Mouse (Mus musculus): Measurements from ENCODE around the gene Olfr301.

The Olfr301 gene

GRCm38 (mm10) chr7:86403546-86403945 is at the start of gene Olfr301:
Gene Olfr301, plus strand, starts transcription at chr7:86403846.
- DNase-seq = no peak

- DNase-seq = no peak
These were observed 36.8 kb upstream of the Olfr301 start, which contains the start of gene Olfr305 for GRCm38 (mm10) chr7:86366828-86367227. Gene Olfr305, minus strand, starts transcription at chr7:86366928.

- DNase-seq = no peak
These were observed 17.9 kb upstream of the Olfr301 start for GRCm38 (mm10) chr7:86385769-86386168.

- DNase-seq = no peak
These were observed 17.1 kb upstream of the Olfr301 start, which contains the start of gene Olfr304 for GRCm38 (mm10) chr7:86386558-86386957. Gene Olfr304, minus strand, starts transcription at chr7:86386658.

GRCm38 (mm10) chr7:86397689-86398088 is 6.0 kb upstream of the Olfr301 start, which contains the start of gene Olfr303:
Gene Olfr303, minus strand, starts transcription at chr7:86397789.
- DNase-seq = no peak

- no peak for DNase-seq
These were observed 56.0 kb downstream of the Olfr301 start, which contains the start of gene Olfr299 for GRCm38 (mm10) chr7:86459621-86460020. Gene Olfr299, plus strand, starts transcription at chr7:86459921.

Measured in layer of hippocampus, adult 9-11 months (tissue).